Mouse (Mus musculus) limb, embryonic 10.5 days (tissue): ENCODE data around the gene Arf5. TPM values are rescaled to one million over a fixed set of nuclear protein-coding genes. Genes with fewer than 3 reads are reported as not detected.

Experiments
- DNase-seq: peaks from one replicate; pipeline ENCODE4 v3.0.0-alpha.2; 2017; ENCODE audit warnings: low spot score
- H3K27ac ChIP-seq: fragments of 300-500 bp; sonication (generic); 2 replicates; pipeline ENCODE4 v1.5.1; 2016; ENCODE audit warnings: mild to moderate bottlenecking
- H3K27me3 ChIP-seq: fragments of 300-500 bp; sonication (generic); 2 replicates; pipeline ENCODE4 v1.6.1; 2016; ENCODE audit warnings: low read depth, mild to moderate bottlenecking; ENCODE audit not compliant: poor library complexity, severe bottlenecking
- H3K36me3 ChIP-seq: fragments of 300-500 bp; sonication (generic); 2 replicates; pipeline ENCODE4 v1.6.1; 2016; ENCODE audit warnings: mild to moderate bottlenecking, moderate library complexity
- H3K4me1 ChIP-seq: fragments of 300-500 bp; sonication (generic); 2 replicates; pipeline ENCODE4 v1.6.1; 2016
- H3K4me3 ChIP-seq: fragments of 300-500 bp; sonication (generic); 2 replicates; pipeline ENCODE4 v1.5.1; 2016; ENCODE audit warnings: mild to moderate bottlenecking, moderate library complexity
- H3K9me3 ChIP-seq: fragments of 300-500 bp; sonication (generic); replicated peaks from 2 replicates; pipeline ENCODE4 v1.6.1; 2016; ENCODE audit warnings: mild to moderate bottlenecking
- WGBS: fragments of 180-500 bp; shearing (Covaris S2); methylation state at CpG from one replicate; pipeline ENCODE4 v1.1.7; 2016; 5-methylcytosine and 5-hydroxymethylcytosine counted together
- polyA plus RNA-seq: library from polyadenylated mRNA; unstranded; fragments of >200 nt; fragmentation: Nextera tagmentation; extraction: Ambion mirVana; gene quantifications from 2 replicates; pipeline ENCODE4 v1.2.1, GENCODE M21; 2016

Arf5 gene
- polyA plus RNA-seq = 251 and 298 TPM in 2 replicates

GRCm38 (mm10) chr6:28423313-28423712, at the start of gene Arf5:
Gene Arf5, plus strand, starts transcription at chr6:28423560.
- peak; percentile 97 for DNase-seq
- H3K27ac ChIP-seq = peak within 1 kb of the TSS; percentile 95
- H3K27me3 ChIP-seq = no peaks in the 10 kb centered on the region
- peaks cover 36% of the 10 kb centered on the region for H3K36me3 ChIP-seq
- H3K4me1 ChIP-seq = peaks cover 36% of the 10 kb centered on the region
- 2% methylated on average over 29 of the region's 42 CpGs for WGBS
- H3K4me3 ChIP-seq = peak within 1 kb of the TSS; percentile 94
- no peaks in the 10 kb centered on the region for H3K9me3 ChIP-seq

GRCm38 (mm10) chr6:28381983-28382382, 41.4 kb upstream of the Arf5 start:
- no peaks in the 10 kb centered on the region for H3K36me3 ChIP-seq
- 51% methylated on average over 4 of the region's 4 CpGs for WGBS
- H3K27ac ChIP-seq = no peak overlapping the region
- no peaks in the 10 kb centered on the region for H3K9me3 ChIP-seq
- no peaks in the 10 kb centered on the region for H3K27me3 ChIP-seq
- DNase-seq = no peak
- H3K4me3 ChIP-seq = no peak overlapping the region
- H3K4me1 ChIP-seq = no peaks in the 10 kb centered on the region

DNA sequence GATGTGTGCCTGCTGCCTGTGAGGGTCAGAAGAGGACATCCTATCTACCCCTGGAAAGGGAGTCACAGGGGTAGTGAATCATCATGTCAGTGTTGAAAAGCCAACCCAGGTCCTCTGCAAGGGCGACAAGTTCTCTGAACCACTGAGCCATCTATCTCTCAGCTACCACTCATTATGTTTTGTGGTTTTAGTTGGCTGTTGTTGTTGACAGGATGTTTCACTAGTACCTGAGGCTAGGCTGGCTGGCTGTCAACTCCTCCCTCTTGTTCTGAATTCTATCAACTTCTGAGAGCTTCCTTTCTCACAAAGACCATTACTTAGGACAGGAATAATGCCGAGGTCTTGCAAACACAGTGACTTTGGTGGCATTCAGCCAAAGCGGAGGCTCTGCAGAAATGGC, 38.2 kb upstream of the Arf5 start:
- no peaks in the 10 kb centered on the region for H3K27me3 ChIP-seq
- 86% methylated on average over 3 of the region's 3 CpGs for WGBS
- no peaks in the 10 kb centered on the region for H3K4me1 ChIP-seq
- DNase-seq = no peak
- no peaks in the 10 kb centered on the region for H3K9me3 ChIP-seq
- no peak overlapping the region for H3K4me3 ChIP-seq
- no peaks in the 10 kb centered on the region for H3K36me3 ChIP-seq
- no peak overlapping the region for H3K27ac ChIP-seq

- no peaks in the 10 kb centered on the region for H3K9me3 ChIP-seq
- no peak for DNase-seq
- 91% methylated on average over 3 of the region's 3 CpGs for WGBS
- no peaks in the 10 kb centered on the region for H3K36me3 ChIP-seq
- H3K27ac ChIP-seq = no peak overlapping the region
- no peak overlapping the region for H3K4me3 ChIP-seq
- H3K27me3 ChIP-seq = 0 out of 2 replicates have a peak, but pooled peaks cover 3% of the 10 kb centered on the region
- no peaks in the 10 kb centered on the region for H3K4me1 ChIP-seq
Observed at GRCm38 (mm10) chr6:28389038-28389437, 34.3 kb upstream of the Arf5 start.

GRCm38 (mm10) chr6:28396051-28396852, 27.1 kb upstream of the Arf5 start:
- DNase-seq = no peak
- no peaks in the 10 kb centered on the region for H3K36me3 ChIP-seq
- no peak overlapping the region for H3K27ac ChIP-seq
- H3K4me3 ChIP-seq = peak overlapping the region; percentile 55; the same call in 1 of the 2 replicates
- WGBS = 30% methylated on average over 15 of the region's 15 CpGs
- H3K27me3 ChIP-seq = peaks cover 54% of the 10 kb centered on the region
- no peaks in the 10 kb centered on the region for H3K9me3 ChIP-seq
- H3K4me1 ChIP-seq = peaks cover 11% of the 10 kb centered on the region

- no peaks in the 10 kb centered on the region for H3K9me3 ChIP-seq
- DNase-seq = peak; percentile 56
- peak overlapping the region; percentile 55 for H3K4me3 ChIP-seq
- H3K4me1 ChIP-seq = peaks cover 11% of the 10 kb centered on the region
- peak overlapping the region; percentile 77 for H3K27ac ChIP-seq
- peaks cover 54% of the 10 kb centered on the region for H3K27me3 ChIP-seq
- 2% methylated on average over 19 of the region's 19 CpGs for WGBS
- H3K36me3 ChIP-seq = no peaks in the 10 kb centered on the region
Observed at GRCm38 (mm10) chr6:28396853-28397457, 26.4 kb upstream of the Arf5 start.

DNA sequence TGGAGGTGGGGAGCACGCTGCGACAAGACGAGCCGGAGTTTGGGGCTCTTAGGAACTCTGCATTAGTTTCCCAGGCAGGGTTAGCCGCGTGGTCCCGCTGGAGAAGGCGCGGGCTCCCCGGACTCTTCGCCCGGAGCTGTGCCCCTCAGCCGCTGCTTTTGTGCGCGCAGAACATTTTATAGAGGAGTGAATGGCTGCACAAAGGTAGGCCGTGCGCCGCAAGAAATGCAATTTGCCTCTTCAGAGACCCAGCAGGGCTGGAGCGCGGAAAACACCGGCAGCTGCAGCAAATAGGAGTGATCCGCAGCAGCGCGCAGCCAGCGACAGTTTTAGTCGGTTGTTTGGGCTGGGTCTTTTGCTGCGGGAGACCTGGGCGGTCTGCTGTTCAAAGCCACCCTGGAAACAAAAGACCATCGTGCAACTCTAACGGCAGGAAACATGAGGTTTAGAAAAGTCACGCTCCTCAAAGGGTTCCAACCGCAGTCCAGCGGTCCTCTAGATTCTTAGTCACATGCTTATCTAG, 25.6 kb upstream of the Arf5 start, which contains the start of gene Zfp800:
Gene Zfp800 (minus strand): TSS at position 325 of the 523 bp plus-strand sequence.
- peak within 1 kb of the TSS; percentile 55 for H3K4me3 ChIP-seq
- H3K36me3 ChIP-seq = no peaks in the 10 kb centered on the region
- no peaks in the 10 kb centered on the region for H3K9me3 ChIP-seq
- peak; percentile 77 for DNase-seq
- H3K27ac ChIP-seq = peak within 1 kb of the TSS; percentile 77
- peaks cover 54% of the 10 kb centered on the region for H3K27me3 ChIP-seq
- peaks cover 11% of the 10 kb centered on the region for H3K4me1 ChIP-seq
- WGBS = under 1% methylated on average over 33 of the region's 33 CpGs

GRCm38 (mm10) chr6:28398726-28399125, 24.6 kb upstream of the Arf5 start:
- 78% methylated on average over 3 of the region's 3 CpGs for WGBS
- no peaks in the 10 kb centered on the region for H3K9me3 ChIP-seq
- H3K4me1 ChIP-seq = peaks cover 11% of the 10 kb centered on the region
- no peak overlapping the region for H3K27ac ChIP-seq
- no peaks in the 10 kb centered on the region for H3K36me3 ChIP-seq
- DNase-seq = no peak
- peaks cover 54% of the 10 kb centered on the region for H3K27me3 ChIP-seq
- H3K4me3 ChIP-seq = no peak overlapping the region

- DNase-seq = no peak
- peaks cover 47% of the 10 kb centered on the region for H3K27me3 ChIP-seq
- H3K4me3 ChIP-seq = no peak overlapping the region
- WGBS = 87% methylated on average over 4 of the region's 4 CpGs
- H3K9me3 ChIP-seq = no peaks in the 10 kb centered on the region
- peaks cover 11% of the 10 kb centered on the region for H3K4me1 ChIP-seq
- no peak overlapping the region for H3K27ac ChIP-seq
- H3K36me3 ChIP-seq = no peaks in the 10 kb centered on the region
Observed at GRCm38 (mm10) chr6:28399791-28400190, 23.6 kb upstream of the Arf5 start.

DNA sequence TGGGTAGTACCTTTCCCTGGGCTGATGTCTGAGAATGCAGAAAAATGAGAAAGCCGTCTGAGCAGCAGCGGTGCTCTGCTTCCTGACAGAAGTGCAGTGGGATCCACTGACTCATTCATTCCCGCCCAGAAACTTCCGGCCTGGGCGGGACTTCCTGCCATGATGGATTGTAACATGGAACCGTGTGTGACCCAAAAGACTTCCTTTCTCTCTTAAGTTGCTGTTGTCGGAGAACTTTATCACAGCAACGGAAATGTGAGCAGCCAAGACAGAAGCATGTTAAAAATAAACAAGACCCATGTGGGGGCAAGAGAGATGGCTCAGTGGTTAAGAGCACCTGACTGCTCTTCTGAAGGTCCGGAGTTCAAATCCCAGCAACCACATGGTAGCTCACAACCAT, 13.3 kb upstream of the Arf5 start:
- Histone ChIP-seq H3K27me3 (no peaks in the 10 kb centered on the region), H3K4me3 (no peak overlapping the region), H3K36me3 (peaks cover 5% of the 10 kb centered on the region), H3K27ac (no peak overlapping the region), H3K9me3 (no peaks in the 10 kb centered on the region), H3K4me1 (no peaks in the 10 kb centered on the region)
- no peak for DNase-seq
- 86% methylated on average over 9 of the region's 9 CpGs for WGBS

DNA sequence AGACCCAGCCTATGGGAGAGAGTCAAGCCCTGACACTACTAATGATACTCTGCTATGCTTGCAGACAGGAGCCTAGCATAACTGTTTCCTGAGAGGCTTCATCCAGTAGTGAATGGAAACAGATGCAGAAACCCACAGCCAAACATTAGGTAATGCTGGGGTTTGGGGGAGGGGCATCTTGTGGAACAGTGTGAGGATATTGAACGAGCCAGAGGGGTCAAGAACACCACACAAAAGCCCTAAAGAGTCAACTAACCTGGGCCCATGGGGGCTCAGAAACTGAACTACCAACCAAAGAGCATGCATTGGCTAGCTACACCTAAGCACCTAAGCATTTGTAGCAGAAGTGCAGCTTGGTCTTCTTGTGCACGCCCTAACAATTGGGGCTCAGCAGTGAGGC, 12.1 kb upstream of the Arf5 start:
- H3K27me3 ChIP-seq = no peaks in the 10 kb centered on the region

GRCm38 (mm10) chr6:28416981-28417380, 6.4 kb upstream of the Arf5 start:
- no peak overlapping the region for H3K27ac ChIP-seq
- no peaks in the 10 kb centered on the region for H3K27me3 ChIP-seq
- WGBS = 91% methylated on average over 4 of the region's 4 CpGs
- H3K9me3 ChIP-seq = no peaks in the 10 kb centered on the region
- DNase-seq = no peak
- no peak overlapping the region for H3K4me3 ChIP-seq
- H3K36me3 ChIP-seq = peaks cover 47% of the 10 kb centered on the region
- peaks cover 24% of the 10 kb centered on the region for H3K4me1 ChIP-seq

More for the DNA sequence above, 12.1 kb upstream of the Arf5 start:
- Histone ChIP-seq H3K4me1 (no peaks in the 10 kb centered on the region), H3K9me3 (no peaks in the 10 kb centered on the region), H3K36me3 (peaks cover 17% of the 10 kb centered on the region), H3K27ac (no peak overlapping the region), H3K4me3 (no peak overlapping the region)
- 79% methylated on average over 2 of the region's 2 CpGs for WGBS
- DNase-seq = no peak

DNA sequence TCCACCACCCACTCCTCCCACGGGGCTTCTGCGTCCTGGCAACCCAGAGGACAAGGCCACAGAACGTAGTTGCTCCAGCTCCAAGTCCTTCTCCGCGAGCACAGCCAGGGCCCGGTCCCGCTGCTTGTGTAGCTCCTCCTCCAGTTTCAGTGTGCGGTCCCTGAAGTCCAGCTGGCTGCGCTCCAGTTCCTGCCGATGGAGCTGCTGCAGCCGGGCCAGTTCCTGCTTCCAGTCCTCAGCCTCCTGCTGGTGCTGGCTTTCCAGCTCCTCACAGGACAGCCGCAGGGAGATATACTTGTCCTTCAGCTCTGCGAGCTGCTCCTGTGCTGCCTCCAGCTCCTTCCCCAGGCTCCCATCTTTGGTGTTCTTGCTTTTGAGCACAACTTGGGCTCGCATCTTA, 4.9 kb upstream of the Arf5 start:
- H3K36me3 ChIP-seq = peaks cover 47% of the 10 kb centered on the region
- WGBS = 95% methylated on average over 14 of the region's 14 CpGs
- no peak for DNase-seq

More for the DNA sequence above, 4.9 kb upstream of the Arf5 start:
- H3K27me3 ChIP-seq = no peaks in the 10 kb centered on the region
- H3K4me3 ChIP-seq = no peak overlapping the region
- peaks cover 27% of the 10 kb centered on the region for H3K4me1 ChIP-seq
- no peak overlapping the region for H3K27ac ChIP-seq
- H3K9me3 ChIP-seq = no peaks in the 10 kb centered on the region
